Mouse (Mus musculus): ENCODE data around the gene Olfr1322.

The Olfr1322 gene

DNA sequence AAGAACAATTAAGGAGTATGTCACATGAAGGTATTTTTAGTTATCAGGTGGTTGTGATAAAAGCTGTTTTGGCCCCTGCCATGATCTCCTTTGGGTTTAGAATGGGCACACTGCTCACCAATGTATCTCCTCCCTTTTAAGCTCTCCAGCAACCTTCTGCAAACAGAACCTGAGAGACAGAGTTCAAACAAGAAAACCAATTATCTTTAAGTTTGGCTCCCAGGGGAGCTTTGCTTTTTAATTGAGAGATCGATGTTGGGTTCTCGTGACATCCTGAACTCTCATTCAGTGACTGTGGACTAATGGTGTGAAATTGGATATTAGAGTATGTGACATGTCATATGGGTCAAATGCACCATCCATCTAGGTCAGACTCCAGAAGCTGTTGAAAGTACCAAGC, at the start of gene Olfr1322:
Olfr1322 (minus strand) TSS at position 101 of the 400 bp plus-strand sequence.
- no peak for DNase-seq (ENCODE audit: low read depth)

GRCm38 (mm10) chrX:49877651-49878349, 13.5 kb downstream of the Olfr1322 start:
- no peak for DNase-seq (ENCODE audit: low read depth)

All from fibroblast of lung, adult 2 months (primary cell).